Mouse (Mus musculus): Measurements from ENCODE around the gene Mgme1. TPM values are rescaled to one million over a fixed set of nuclear protein-coding genes. Genes with fewer than 3 reads are reported as not detected.

The Mgme1 gene
- polyA plus RNA-seq, 1 experiment from 2014 or later: 22.8 TPM

DNA sequence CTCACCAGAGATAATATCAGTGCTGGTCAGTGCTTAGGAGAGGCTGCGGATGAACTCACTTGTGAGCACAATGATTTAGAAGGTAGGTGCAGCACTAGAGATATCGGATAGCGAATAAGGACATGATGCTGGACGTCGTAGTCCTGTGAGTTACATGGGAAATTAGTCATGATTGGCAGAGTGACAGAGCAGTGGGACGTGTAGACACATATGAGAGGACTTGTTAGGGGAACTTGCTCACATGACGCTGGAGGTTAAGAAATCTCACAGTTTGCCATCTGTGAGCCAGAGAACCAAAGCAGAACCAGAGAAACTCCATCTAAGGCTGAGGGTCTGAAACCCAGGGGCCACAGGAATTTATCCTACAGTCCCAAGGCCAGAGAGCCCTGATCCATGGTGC, 19.9 kb downstream of the Mgme1 start:
- no peak for ATAC-seq
- Histone ChIP-seq H3K9me3 (ENCODE audit: control insufficient read depth, low read length) (no peaks in the 10 kb centered on the region), H3K4me2 (ENCODE audit: low read depth, low read length) (no peak overlapping the region), H3K4me1 (ENCODE audit: control insufficient read depth, insufficient read depth, low read length) (no peaks in the 10 kb centered on the region), H3K27ac (ENCODE audit: low read length) (no peak overlapping the region), H3K36me3 (ENCODE audit: control insufficient read depth, insufficient read depth, low read length) (no peaks in the 10 kb centered on the region), H3K4me3 (ENCODE audit: low read length) (no peak overlapping the region), H3K9ac (ENCODE audit: low read depth, low read length) (no peak overlapping the region), H3K27me3 (replicated peaks; ENCODE audit: control insufficient read depth, insufficient read depth, low read length) (no peaks in the 10 kb centered on the region)
- 86% methylated on average over 7 of the region's 7 CpGs for WGBS

DNA sequence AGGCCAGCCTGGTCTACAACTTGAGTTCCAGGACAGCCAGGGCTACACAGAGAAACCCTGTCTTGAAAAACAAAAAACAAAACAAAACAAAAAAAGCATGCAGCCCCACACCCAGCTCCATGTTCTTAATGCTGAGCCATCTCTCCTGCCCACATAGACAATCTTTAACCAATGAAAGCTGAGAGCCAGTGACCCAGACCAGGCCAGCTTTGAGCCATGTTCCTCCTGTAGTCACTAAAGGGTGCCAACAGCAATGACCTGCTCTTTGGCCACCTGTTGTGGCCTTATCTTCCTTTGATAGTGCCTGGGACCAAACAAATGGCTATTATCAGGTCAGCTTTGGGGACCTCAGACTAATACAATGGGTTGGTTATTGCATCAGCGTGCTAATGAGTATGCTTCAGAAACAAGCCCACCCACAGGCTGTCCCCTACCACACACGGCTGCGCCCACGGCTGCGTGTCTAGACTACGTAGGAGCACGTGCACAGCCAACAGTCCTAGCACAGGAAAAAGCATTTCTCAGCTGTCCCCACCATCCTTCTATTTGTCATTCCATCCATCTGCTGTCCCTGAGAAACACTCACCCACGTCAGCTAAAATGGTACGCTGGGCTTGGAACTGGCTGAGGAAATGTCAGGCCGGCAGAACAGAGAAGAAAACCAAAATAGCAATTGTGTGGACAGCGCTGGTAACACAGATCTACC, 21.3 kb downstream of the Mgme1 start:
- ATAC-seq: no peak
- Histone ChIP-seq H3K9ac (ENCODE audit: low read depth, low read length) (no peak overlapping the region), H3K27ac (ENCODE audit: low read length) (no peak overlapping the region), H3K9me3 (ENCODE audit: control insufficient read depth, low read length) (no peaks in the 10 kb centered on the region), H3K36me3 (ENCODE audit: control insufficient read depth, insufficient read depth, low read length) (no peaks in the 10 kb centered on the region), H3K4me1 (ENCODE audit: control insufficient read depth, insufficient read depth, low read length) (no peaks in the 10 kb centered on the region), H3K27me3 (replicated peaks; ENCODE audit: control insufficient read depth, insufficient read depth, low read length) (no peaks in the 10 kb centered on the region), H3K4me2 (ENCODE audit: low read depth, low read length) (no peak overlapping the region), H3K4me3 (ENCODE audit: low read length) (no peak overlapping the region)
- 72% methylated on average over 11 of the region's 11 CpGs for WGBS

DNA sequence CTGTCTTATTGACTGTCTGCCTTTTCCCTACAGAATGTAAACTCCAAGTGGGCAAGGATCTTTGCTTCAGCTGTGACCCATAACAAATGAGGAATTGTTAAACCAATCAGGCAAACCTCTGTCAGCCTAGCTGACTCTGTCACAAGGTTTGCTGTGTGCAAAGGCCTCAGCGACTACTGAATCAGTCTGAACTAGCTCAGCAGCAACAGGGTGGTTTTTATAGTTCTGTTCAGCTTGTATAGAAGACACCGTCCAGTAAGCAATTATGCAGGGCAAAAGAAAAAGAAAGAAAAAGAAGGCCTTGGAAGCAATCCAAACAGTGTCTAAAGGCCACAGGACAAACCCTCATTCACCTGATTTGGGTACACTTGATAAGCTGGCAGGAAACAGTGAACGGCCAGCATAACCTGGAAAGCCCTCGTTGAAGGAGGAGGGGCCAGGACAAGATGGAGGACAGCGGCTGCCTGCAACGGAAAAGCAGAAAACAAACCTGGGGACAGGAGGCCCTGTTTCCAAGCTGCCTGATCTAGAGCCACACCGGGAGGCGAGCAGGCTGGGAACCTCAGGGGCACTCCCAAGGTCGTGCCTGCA, 24.8 kb downstream of the Mgme1 start:
- Histone ChIP-seq H3K9me3 (ENCODE audit: control insufficient read depth, low read length) (no peaks in the 10 kb centered on the region), H3K27me3 (replicated peaks; ENCODE audit: control insufficient read depth, insufficient read depth, low read length) (no peaks in the 10 kb centered on the region), H3K4me3 (ENCODE audit: low read length) (no peak overlapping the region), H3K9ac (ENCODE audit: low read depth, low read length) (no peak overlapping the region), H3K36me3 (ENCODE audit: control insufficient read depth, insufficient read depth, low read length) (no peaks in the 10 kb centered on the region), H3K4me1 (ENCODE audit: control insufficient read depth, insufficient read depth, low read length) (no peaks in the 10 kb centered on the region), H3K27ac (ENCODE audit: low read length) (peak overlapping the region; percentile 51), H3K4me2 (ENCODE audit: low read depth, low read length) (no peak overlapping the region)
- WGBS: 54% methylated on average over 9 of the region's 9 CpGs
- peak; percentile 71 for ATAC-seq

DNA sequence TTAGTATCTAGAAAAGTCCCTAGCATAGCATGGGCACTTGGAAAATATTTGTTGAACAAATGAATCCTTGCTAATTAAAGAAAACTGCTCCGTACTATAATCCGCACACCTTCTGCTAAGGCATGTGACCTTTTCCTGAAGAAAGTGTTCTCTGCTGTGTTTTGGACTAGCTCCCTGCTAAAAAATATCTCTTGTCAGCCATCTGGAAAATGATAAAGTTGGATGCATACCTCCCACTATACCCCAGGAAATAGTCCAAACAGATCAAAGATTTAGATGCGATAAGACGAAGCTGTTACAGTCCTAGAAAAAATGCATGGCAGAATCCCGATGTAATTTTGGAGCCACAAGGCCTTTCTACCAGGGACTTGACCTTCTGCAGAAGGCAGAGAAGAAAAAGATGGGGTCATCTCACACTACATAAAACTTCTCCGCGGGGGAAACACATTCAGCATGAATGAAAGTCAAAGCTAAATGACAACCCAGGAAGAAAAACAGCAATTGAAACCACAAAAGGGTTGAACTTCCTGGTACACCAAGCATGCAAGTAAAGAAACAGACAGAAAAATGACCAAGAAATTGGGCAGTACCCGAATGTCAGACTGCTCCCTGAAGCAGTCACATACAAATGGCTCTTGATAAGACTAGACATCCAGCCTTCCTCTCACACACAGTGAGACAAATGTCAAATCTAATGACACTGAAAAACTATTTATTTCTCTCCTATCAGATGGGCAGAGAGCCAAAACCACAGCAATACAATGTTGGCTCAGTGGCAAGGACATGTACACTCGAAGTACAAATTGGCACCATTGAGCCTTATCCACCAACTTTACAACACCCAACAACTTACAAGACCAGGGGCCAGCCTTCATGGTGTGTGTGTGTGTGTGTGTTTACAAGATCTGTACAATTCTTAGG, 29.5 kb downstream of the Mgme1 start:
- H3K9ac ChIP-seq (ENCODE audit: low read depth, low read length): no peak overlapping the region
- no peaks in the 10 kb centered on the region for H3K9me3 ChIP-seq (ENCODE audit: control insufficient read depth, low read length)
- WGBS: 58% methylated on average over 9 of the region's 9 CpGs
- H3K27me3 ChIP-seq (replicated peaks; ENCODE audit: control insufficient read depth, insufficient read depth, low read length): no peaks in the 10 kb centered on the region
- no peak overlapping the region for H3K4me2 ChIP-seq (ENCODE audit: low read depth, low read length)
- 0 out of 2 replicates have a peak, but pooled peaks cover 4% of the 10 kb centered on the region for H3K4me1 ChIP-seq (ENCODE audit: control insufficient read depth, insufficient read depth, low read length)
- no peak overlapping the region for H3K4me3 ChIP-seq (ENCODE audit: low read length)
- H3K36me3 ChIP-seq (ENCODE audit: control insufficient read depth, insufficient read depth, low read length): no peaks in the 10 kb centered on the region
- ATAC-seq: peak; percentile 88
- H3K27ac ChIP-seq (ENCODE audit: low read length): peak overlapping the region; percentile 36; the same call in 1 of the 2 replicates

DNA sequence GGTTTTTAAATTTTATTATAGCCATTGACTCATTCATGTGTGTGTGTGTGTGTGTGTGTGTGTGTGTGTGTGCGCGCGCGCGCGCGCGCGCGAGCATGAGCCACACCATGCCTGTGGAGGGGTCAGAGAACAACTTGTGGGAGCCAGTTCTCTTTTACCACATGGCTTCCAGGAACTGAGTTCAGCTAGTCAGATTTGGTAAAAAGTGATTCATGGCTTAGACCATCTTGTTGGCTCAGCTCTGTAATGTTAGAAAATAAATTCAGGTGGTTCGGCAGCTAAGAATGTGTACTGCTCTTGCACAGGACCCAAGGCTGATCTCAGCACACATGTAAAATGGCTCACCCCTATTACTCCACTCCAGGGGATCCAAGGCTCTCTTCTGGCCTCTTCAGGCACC, 30.6 kb downstream of the Mgme1 start:
- WGBS: 94% methylated on average over 11 of the region's 11 CpGs
- Histone ChIP-seq H3K4me3 (ENCODE audit: low read length) (no peak overlapping the region), H3K4me1 (ENCODE audit: control insufficient read depth, insufficient read depth, low read length) (0 out of 2 replicates have a peak, but pooled peaks cover 4% of the 10 kb centered on the region), H3K36me3 (ENCODE audit: control insufficient read depth, insufficient read depth, low read length) (no peaks in the 10 kb centered on the region), H3K4me2 (ENCODE audit: low read depth, low read length) (no peak overlapping the region), H3K27ac (ENCODE audit: low read length) (no peak overlapping the region; the same call in 1 of the 2 replicates), H3K9ac (ENCODE audit: low read depth, low read length) (no peak overlapping the region), H3K9me3 (ENCODE audit: control insufficient read depth, low read length) (no peaks in the 10 kb centered on the region), H3K27me3 (replicated peaks; ENCODE audit: control insufficient read depth, insufficient read depth, low read length) (no peaks in the 10 kb centered on the region)
- ATAC-seq: peak; percentile 6; the same call in 1 of the 2 replicates

DNA sequence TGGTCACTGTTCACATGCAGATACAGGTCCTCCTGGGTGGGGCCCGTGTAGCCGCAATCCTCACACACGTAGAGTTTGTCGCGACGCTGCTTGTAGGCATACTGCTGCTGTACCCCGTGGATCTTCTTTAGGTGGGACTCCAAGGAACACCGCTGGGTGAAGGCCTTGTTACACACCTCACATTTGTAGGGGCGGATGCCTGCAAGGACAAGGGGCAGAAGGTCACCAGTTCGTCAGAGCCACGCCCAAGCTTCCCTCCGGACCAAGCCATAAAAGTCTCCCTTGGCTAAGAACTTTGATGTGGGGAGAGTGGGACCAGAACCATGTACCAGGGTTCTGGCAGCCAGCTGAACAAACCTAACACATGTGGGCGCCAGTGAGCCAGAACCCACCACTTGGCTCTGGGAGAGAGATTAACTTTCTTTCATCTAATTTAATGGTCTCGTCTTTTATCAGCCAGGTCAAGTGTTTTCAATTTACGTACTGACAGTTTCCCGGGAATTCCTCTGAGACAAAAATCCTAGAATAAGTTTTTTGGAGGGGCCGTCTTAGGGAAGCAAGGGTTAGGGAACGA, 35.3 kb downstream of the Mgme1 start:
- Histone ChIP-seq H3K27me3 (replicated peaks; ENCODE audit: control insufficient read depth, insufficient read depth, low read length) (no peaks in the 10 kb centered on the region), H3K4me3 (ENCODE audit: low read length) (no peak overlapping the region), H3K36me3 (ENCODE audit: control insufficient read depth, insufficient read depth, low read length) (no peaks in the 10 kb centered on the region), H3K27ac (ENCODE audit: low read length) (no peak overlapping the region), H3K9me3 (ENCODE audit: control insufficient read depth, low read length) (no peaks in the 10 kb centered on the region), H3K9ac (ENCODE audit: low read depth, low read length) (no peak overlapping the region), H3K4me1 (ENCODE audit: control insufficient read depth, insufficient read depth, low read length) (0 out of 2 replicates have a peak, but pooled peaks cover 4% of the 10 kb centered on the region), H3K4me2 (ENCODE audit: low read depth, low read length) (no peak overlapping the region)
- no peak for ATAC-seq
- WGBS: 63% methylated on average over 18 of the region's 18 CpGs

DNA sequence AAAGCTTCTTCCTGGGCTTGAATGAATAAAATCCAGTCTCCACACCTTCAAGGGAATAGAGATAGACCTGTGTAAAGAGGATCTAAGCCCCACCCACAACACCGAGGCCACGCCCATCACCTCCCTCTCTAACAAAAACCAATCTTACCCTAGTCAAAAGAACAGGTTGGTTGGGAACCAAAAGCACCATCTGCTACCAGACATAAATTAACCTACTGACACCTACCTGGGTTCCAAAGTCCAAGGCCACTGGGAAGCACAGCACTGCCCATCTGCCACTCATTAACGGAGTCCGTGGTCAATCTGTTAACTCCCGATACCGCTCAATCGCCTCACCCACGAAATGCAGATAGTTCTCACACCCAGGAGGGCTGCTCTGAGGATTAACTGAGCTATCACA, 38.1 kb downstream of the Mgme1 start:
- 46% methylated on average over 8 of the region's 8 CpGs for WGBS
- no peaks in the 10 kb centered on the region for H3K9me3 ChIP-seq (ENCODE audit: control insufficient read depth, low read length)
- no peak overlapping the region for H3K9ac ChIP-seq (ENCODE audit: low read depth, low read length)
- H3K4me1 ChIP-seq (ENCODE audit: control insufficient read depth, insufficient read depth, low read length): 0 out of 2 replicates have a peak, but pooled peaks cover 4% of the 10 kb centered on the region
- no peaks in the 10 kb centered on the region for H3K36me3 ChIP-seq (ENCODE audit: control insufficient read depth, insufficient read depth, low read length)
- no peaks in the 10 kb centered on the region for H3K27me3 ChIP-seq (replicated peaks; ENCODE audit: control insufficient read depth, insufficient read depth, low read length)
- H3K27ac ChIP-seq (ENCODE audit: low read length): peak overlapping the region; percentile 54; the same call in 1 of the 2 replicates
- H3K4me3 ChIP-seq (ENCODE audit: low read length): no peak overlapping the region
- peak; percentile 79 for ATAC-seq
- H3K4me2 ChIP-seq (ENCODE audit: low read depth, low read length): no peak overlapping the region

DNA sequence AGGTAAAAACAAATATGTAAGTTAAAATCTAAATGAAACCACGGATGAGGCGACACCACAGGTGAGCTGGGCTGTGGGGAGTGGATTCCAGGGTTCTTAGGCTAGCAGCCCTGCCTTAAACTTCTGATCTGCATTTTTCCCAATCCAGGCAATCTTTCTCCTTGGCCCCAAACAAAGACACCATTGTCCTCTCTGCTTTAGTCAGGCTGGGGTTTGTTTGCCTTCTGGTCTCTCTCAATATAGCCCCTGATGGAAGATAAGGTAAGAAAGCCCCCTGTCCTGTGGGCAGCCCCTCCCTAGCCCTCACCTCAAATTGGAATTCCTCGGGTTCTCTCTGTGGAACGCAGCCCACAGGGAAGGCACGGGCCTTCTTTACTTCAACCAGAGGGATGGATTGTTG, 39.8 kb downstream of the Mgme1 start:
- Histone ChIP-seq H3K9ac (ENCODE audit: low read depth, low read length) (no peak overlapping the region), H3K36me3 (ENCODE audit: control insufficient read depth, insufficient read depth, low read length) (no peaks in the 10 kb centered on the region), H3K4me1 (ENCODE audit: control insufficient read depth, insufficient read depth, low read length) (no peaks in the 10 kb centered on the region), H3K4me2 (ENCODE audit: low read depth, low read length) (no peak overlapping the region), H3K4me3 (ENCODE audit: low read length) (no peak overlapping the region), H3K27ac (ENCODE audit: low read length) (no peak overlapping the region), H3K27me3 (replicated peaks; ENCODE audit: control insufficient read depth, insufficient read depth, low read length) (no peaks in the 10 kb centered on the region), H3K9me3 (ENCODE audit: control insufficient read depth, low read length) (no peaks in the 10 kb centered on the region)
- no peak for ATAC-seq
- WGBS: 43% methylated on average over 5 of the region's 5 CpGs

DNA sequence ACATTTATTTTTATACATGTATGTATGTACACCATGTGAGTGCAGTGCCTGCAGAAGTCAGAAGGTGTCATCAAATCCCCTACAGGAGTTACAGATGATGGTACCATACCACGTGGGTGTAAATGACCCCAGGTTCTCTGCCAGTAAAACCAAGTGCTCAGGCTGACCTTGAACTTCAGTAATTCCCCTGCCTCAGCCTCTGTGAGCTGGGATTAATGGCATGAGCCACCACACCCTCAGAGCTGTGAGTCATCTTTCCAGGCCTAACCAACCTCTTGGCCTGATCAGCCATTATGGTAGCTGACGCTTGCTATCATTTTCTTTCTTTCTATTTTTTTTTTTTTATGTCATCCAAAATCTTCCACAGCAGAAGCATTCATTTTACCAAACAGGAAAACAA, 40.9 kb downstream of the Mgme1 start:
- no peaks in the 10 kb centered on the region for H3K9me3 ChIP-seq (ENCODE audit: control insufficient read depth, low read length)
- no peak overlapping the region for H3K9ac ChIP-seq (ENCODE audit: low read depth, low read length)
- H3K36me3 ChIP-seq (ENCODE audit: control insufficient read depth, insufficient read depth, low read length): no peaks in the 10 kb centered on the region
- ATAC-seq: no peak
- no peaks in the 10 kb centered on the region for H3K4me1 ChIP-seq (ENCODE audit: control insufficient read depth, insufficient read depth, low read length)
- no peak overlapping the region for H3K4me2 ChIP-seq (ENCODE audit: low read depth, low read length)
- 78% methylated on average over 2 of the region's 2 CpGs for WGBS
- no peak overlapping the region for H3K4me3 ChIP-seq (ENCODE audit: low read length)
- H3K27me3 ChIP-seq (replicated peaks; ENCODE audit: control insufficient read depth, insufficient read depth, low read length): no peaks in the 10 kb centered on the region
- no peak overlapping the region for H3K27ac ChIP-seq (ENCODE audit: low read length)

Data from intestine, embryonic 16.5 days (tissue).